Mouse (Mus musculus) heart, postnatal 0 days (tissue): ENCODE measurements around the gene Igf2bp2. TPM values are rescaled to one million over a fixed set of nuclear protein-coding genes. Genes with fewer than 3 reads are reported as not detected.

Source experiments
- ATAC-seq: fragments of 200-750 bp; cut with Nextera tagmentation; 2 replicates; pipeline ENCODE4 v1.8.0; 2017; ENCODE audit warnings: low read depth, moderate number of reproducible peaks, moderate library complexity; ENCODE audit not compliant: insufficient read depth
- DNase-seq: peaks from one replicate; pipeline ENCODE4 v3.0.0-alpha.2; 2016; ENCODE audit warnings: low spot score
- H3K27ac ChIP-seq: fragments of 300-500 bp; sonication (generic); 2 replicates; pipeline ENCODE4 v1.5.1; 2014; ENCODE audit warnings: low read depth, mild to moderate bottlenecking
- H3K27me3 ChIP-seq: fragments of 300-500 bp; sonication (generic); 2 replicates; pipeline ENCODE4 v1.6.1; 2014; ENCODE audit warnings: low read length, mixed read lengths; ENCODE audit not compliant: control insufficient read depth, insufficient read depth
- H3K36me3 ChIP-seq: fragments of 300-500 bp; sonication (generic); replicated peaks from 2 replicates; pipeline ENCODE4 v1.6.1; 2014; ENCODE audit warnings: low read length, mixed read lengths; ENCODE audit not compliant: control insufficient read depth, insufficient read depth
- H3K4me1 ChIP-seq: fragments of 300-500 bp; sonication (generic); 2 replicates; pipeline ENCODE4 v1.6.1; 2014; ENCODE audit warnings: antibody characterized with exemption; ENCODE audit not compliant: control insufficient read depth, insufficient read depth
- H3K4me2 ChIP-seq: fragments of 300-500 bp; sonication (generic); 2 replicates; pipeline ENCODE4 v1.6.1; 2014; ENCODE audit warnings: low read depth, mild to moderate bottlenecking, low read length, moderate library complexity
- H3K4me3 ChIP-seq: fragments of 300-500 bp; sonication (generic); 2 replicates; pipeline ENCODE4 v1.5.1; 2014; ENCODE audit warnings: low read depth, low read length
- H3K9ac ChIP-seq: fragments of 300-500 bp; sonication (generic); replicated peaks from 2 replicates; pipeline ENCODE4 v1.6.1; 2014; ENCODE audit warnings: low read depth, low read length, mixed read lengths
- H3K9me3 ChIP-seq: fragments of 300-500 bp; sonication (generic); replicated peaks from 2 replicates; pipeline ENCODE4 v1.6.1; 2016; ENCODE audit warnings: low read length; ENCODE audit not compliant: control insufficient read depth
- CTCF ChIP-seq: IDR thresholded peaks from 2 replicates; pipeline ENCODE4 v1.5.1; 2016; ENCODE audit warnings: antibody characterized with exemption, control low read depth, low read depth
- EP300 ChIP-seq: IDR thresholded peaks from 2 replicates; pipeline ENCODE4 v1.6.1; 2016; ENCODE audit warnings: antibody characterized with exemption, low read depth
- WGBS: fragments of 180-500 bp; shearing (Covaris S2); extraction: QIAGEN DNeasy Blood & Tissue Kit; methylation state at CpG from one replicate; pipeline ENCODE4 v1.1.7; 2014; 5-methylcytosine and 5-hydroxymethylcytosine counted together
- polyA plus RNA-seq: library from polyadenylated mRNA; unstranded; fragments of >200 nt; fragmentation: Nextera tagmentation; extraction: Ambion mirVana; gene quantifications from 2 replicates; pipeline ENCODE4 v1.2.1, GENCODE M21; 2015
- total RNA-seq: library from RNA; depleted of rRNA; stranded (reverse); fragments of >200 nt; gene quantifications from 2 replicates; pipeline ENCODE4 v1.2.3, GENCODE M21; 2014; ENCODE audit warnings: low replicate concordance

The Igf2bp2 gene
- total and polyA plus RNA-seq, 2 experiments from 2014 or later: 12.9 to 48.1 TPM

GRCm38 (mm10) chr16:22185411-22185810 lies 22.3 kb upstream of the Igf2bp2 start:
- no peak for ATAC-seq

GRCm38 (mm10) chr16:22184113-22184512 lies 21.0 kb upstream of the Igf2bp2 start:
- ATAC-seq: no peak
- Histone ChIP-seq H3K9ac (no peak overlapping the region), H3K27ac (no peak overlapping the region), H3K36me3 (no peaks in the 10 kb centered on the region), H3K9me3 (no peaks in the 10 kb centered on the region), H3K4me2 (no peak overlapping the region), H3K4me1 (no peaks in the 10 kb centered on the region), H3K4me3 (no peak overlapping the region), H3K27me3 (no peaks in the 10 kb centered on the region)
- WGBS: 96% methylated on average over 5 of the region's 5 CpGs
- TF ChIP-seq CTCF (no peak), EP300 (no peak)
- DNase-seq: no peak

More at GRCm38 (mm10) chr16:22185411-22185810, 22.3 kb upstream of the Igf2bp2 start:
- Histone ChIP-seq H3K4me3 (no peak overlapping the region), H3K4me2 (no peak overlapping the region), H3K27ac (no peak overlapping the region), H3K4me1 (no peaks in the 10 kb centered on the region), H3K27me3 (no peaks in the 10 kb centered on the region), H3K36me3 (no peaks in the 10 kb centered on the region), H3K9ac (no peak overlapping the region), H3K9me3 (no peaks in the 10 kb centered on the region)
- TF ChIP-seq CTCF (no peak), EP300 (no peak)
- 84% methylated on average over 3 of the region's 3 CpGs for WGBS
- DNase-seq: no peak

- 69% methylated on average over 4 of the region's 4 CpGs for WGBS
Measured at GRCm38 (mm10) chr16:22182286-22182685, 19.2 kb upstream of the Igf2bp2 start.

GRCm38 (mm10) chr16:22178793-22179192 lies 15.7 kb upstream of the Igf2bp2 start:
- no peak for ATAC-seq
- Histone ChIP-seq H3K27ac (no peak overlapping the region), H3K27me3 (no peaks in the 10 kb centered on the region), H3K4me3 (no peak overlapping the region), H3K36me3 (no peaks in the 10 kb centered on the region), H3K9ac (no peak overlapping the region), H3K4me2 (no peak overlapping the region), H3K4me1 (no peaks in the 10 kb centered on the region), H3K9me3 (peaks cover 7% of the 10 kb centered on the region; the same call in 1 of the 2 replicates)
- TF ChIP-seq CTCF (no peak), EP300 (no peak)
- WGBS: 75% methylated on average over 3 of the region's 3 CpGs
- no peak for DNase-seq

More at GRCm38 (mm10) chr16:22182286-22182685, 19.2 kb upstream of the Igf2bp2 start:
- no peak overlapping the region for H3K4me2 ChIP-seq
- TF ChIP-seq CTCF: no peak
- no peak for TF ChIP-seq EP300
- no peak overlapping the region for H3K27ac ChIP-seq
- no peak for DNase-seq
- no peak overlapping the region for H3K4me3 ChIP-seq
- no peak overlapping the region for H3K9ac ChIP-seq
- no peaks in the 10 kb centered on the region for H3K27me3 ChIP-seq
- H3K4me1 ChIP-seq: no peaks in the 10 kb centered on the region
- no peaks in the 10 kb centered on the region for H3K9me3 ChIP-seq
- ATAC-seq: no peak
- H3K36me3 ChIP-seq: no peaks in the 10 kb centered on the region

GRCm38 (mm10) chr16:22177999-22178398 lies 14.9 kb upstream of the Igf2bp2 start:
- no peak for TF ChIP-seq EP300
- TF ChIP-seq CTCF: no peak
- DNase-seq (no peak), ATAC-seq (no peak)
- Histone ChIP-seq H3K36me3 (no peaks in the 10 kb centered on the region), H3K4me3 (no peak overlapping the region), H3K4me2 (no peak overlapping the region), H3K27ac (no peak overlapping the region), H3K27me3 (no peaks in the 10 kb centered on the region), H3K9me3 (peaks cover 7% of the 10 kb centered on the region; the same call in 1 of the 2 replicates), H3K4me1 (no peaks in the 10 kb centered on the region), H3K9ac (no peak overlapping the region)
- 81% methylated on average over 2 of the region's 2 CpGs for WGBS

- no peak overlapping the region for H3K9ac ChIP-seq
- H3K27me3 ChIP-seq: no peaks in the 10 kb centered on the region
- H3K4me3 ChIP-seq: no peak overlapping the region
- H3K4me2 ChIP-seq: 0 out of 2 replicates have a peak overlapping the region, but pooled peaks have one; percentile 3
- peak overlapping the region; percentile 63 for H3K27ac ChIP-seq
- WGBS: 45% methylated on average over 8 of the region's 8 CpGs
- H3K4me1 ChIP-seq: peaks cover 19% of the 10 kb centered on the region
- H3K9me3 ChIP-seq: no peaks in the 10 kb centered on the region
- peak; percentile 86 for ATAC-seq
- no peak for TF ChIP-seq CTCF
- TF ChIP-seq EP300: peak; percentile 83
- H3K36me3 ChIP-seq: no peaks in the 10 kb centered on the region
- peak; percentile 74 for DNase-seq
Measured at GRCm38 (mm10) chr16:22168731-22169130, 5.6 kb upstream of the Igf2bp2 start.
